Mouse (Mus musculus): ENCODE data around the gene Lrrc8c. TPM values are rescaled to one million over a fixed set of nuclear protein-coding genes. Genes with fewer than 3 reads are reported as not detected.

Lrrc8c gene
- polyA plus RNA-seq, 1 experiment from 2014 or later, result 17.8 TPM

DNA sequence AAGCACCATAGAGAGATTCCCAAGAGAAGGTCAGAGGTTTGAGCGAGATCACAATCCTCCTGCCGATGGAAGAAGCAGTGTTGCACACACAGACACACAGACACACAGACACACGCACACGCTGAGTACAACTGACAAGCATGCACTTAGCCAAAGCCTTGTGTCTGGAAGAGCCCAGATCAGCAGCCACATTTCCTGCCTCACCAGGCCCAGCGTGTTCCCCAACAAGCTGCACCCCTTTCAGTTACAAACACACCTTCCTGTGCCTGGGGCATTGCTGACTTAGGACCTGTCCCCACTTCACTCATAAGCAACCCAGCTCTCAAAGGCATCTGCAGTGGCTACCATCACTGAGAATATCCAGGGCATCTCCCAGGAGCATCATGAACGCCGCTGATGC lies 25.8 kb upstream of the Lrrc8c start:
- H3K9ac ChIP-seq, result no peak overlapping the region
- 88% methylated on average over 7 of the region's 7 CpGs for WGBS
- no peaks in the 10 kb centered on the region for H3K27me3 ChIP-seq (replicated peaks)
- H3K9me3 ChIP-seq, result no peaks in the 10 kb centered on the region
- H3K4me2 ChIP-seq, result no peak overlapping the region
- no peak overlapping the region for H3K4me3 ChIP-seq (replicated peaks)
- H3K4me1 ChIP-seq, result peaks cover 9% of the 10 kb centered on the region; the same call in 1 of the 2 replicates
- no peak for ATAC-seq (ENCODE audit: insufficient read depth, low FRiP score, low read depth)
- H3K36me3 ChIP-seq, result no peaks in the 10 kb centered on the region
- H3K27ac ChIP-seq, result no peak overlapping the region

DNA sequence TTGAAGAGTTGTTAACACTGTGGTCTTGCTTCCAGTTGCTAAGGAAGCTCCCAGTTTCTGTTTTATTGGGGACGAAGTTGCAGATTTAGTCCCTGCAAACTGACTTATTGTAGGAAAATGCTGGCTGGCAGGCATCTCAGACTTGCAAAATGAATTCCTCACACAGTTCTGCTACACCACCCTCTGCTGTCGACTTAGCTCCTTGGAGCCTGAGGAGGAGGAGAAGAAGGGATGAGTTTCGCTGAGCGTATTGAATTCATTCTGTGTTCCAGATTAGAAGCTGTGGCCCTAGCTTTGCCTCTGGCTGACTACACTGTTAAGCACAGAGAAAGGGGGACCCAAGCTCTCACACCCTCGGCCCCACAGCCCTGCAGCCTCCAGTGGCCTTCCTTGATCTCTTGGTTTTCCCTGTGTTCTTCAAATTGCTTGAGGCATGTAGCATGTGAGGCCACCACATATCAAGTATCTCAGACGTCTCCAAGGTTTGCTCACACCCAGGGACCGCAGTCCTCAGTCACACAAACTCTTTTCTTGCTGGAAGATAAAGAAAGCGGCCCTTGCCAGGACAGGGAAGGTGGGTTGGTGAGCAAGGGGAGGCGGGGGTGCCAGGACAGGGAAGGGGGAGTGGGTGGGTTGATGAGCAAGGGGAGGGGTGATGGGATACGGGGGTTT lies 24.8 kb upstream of the Lrrc8c start:
- H3K27ac ChIP-seq, result no peak overlapping the region
- H3K27me3 ChIP-seq (replicated peaks), result no peaks in the 10 kb centered on the region
- ATAC-seq (ENCODE audit: insufficient read depth, low FRiP score, low read depth), result no peak
- no peaks in the 10 kb centered on the region for H3K36me3 ChIP-seq
- peak overlapping the region; percentile 50; the same call in 1 of the 2 replicates for H3K4me2 ChIP-seq
- WGBS, result 58% methylated on average over 10 of the region's 10 CpGs
- H3K9me3 ChIP-seq, result no peaks in the 10 kb centered on the region
- H3K9ac ChIP-seq, result no peak overlapping the region
- no peak overlapping the region for H3K4me3 ChIP-seq (replicated peaks)
- H3K4me1 ChIP-seq, result peaks cover 9% of the 10 kb centered on the region; the same call in 1 of the 2 replicates

DNA sequence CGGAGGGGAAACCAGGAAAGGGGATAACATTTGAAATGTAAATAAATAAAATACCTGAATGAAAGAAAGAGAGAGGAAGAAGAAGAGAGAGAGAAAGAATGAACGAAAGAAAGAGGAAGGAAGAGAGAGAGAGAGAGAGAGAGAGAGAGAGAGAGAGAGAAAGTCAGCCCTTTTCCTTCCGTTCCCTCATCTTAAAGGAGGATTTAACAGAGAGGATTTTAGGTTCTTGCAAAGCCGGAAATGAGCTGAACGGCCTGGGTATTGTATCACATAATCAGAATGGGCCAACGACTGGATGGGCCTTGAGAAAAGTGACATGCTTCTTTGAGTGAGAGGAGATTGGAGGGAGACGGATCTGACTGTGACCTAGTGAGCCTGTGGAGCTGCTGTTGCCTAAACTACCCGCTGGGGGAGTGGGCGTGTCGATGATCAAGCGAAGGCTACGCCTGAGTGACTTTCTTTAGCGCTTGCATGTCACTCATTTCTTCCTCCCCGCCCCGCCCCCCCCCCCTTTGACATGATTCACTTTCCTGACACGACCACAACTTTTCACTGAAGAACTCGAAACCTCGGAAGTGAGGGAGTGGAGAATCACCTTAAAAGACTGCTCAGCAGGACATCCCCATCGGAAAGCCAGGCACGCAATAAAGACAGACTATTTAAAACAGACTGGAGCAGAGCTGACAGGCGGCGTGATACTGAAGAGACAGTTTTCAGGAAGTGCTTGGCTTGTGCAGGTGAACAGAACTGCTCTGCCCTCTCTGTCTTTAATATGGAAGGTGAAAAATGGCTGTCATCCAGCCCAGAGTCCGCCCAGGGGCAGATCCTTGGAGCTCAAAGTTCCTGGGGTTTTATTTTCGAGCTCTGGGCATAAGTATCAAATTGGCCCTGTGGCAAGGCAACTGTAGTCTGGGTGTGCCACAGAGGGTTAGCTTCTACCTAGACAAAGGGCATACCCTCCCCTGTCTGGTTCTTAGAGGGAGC lies 24.0 kb upstream of the Lrrc8c start:
- Histone ChIP-seq H3K4me3 (replicated peaks) (peak overlapping the region; percentile 25), H3K27ac (no peak overlapping the region), H3K27me3 (replicated peaks) (no peaks in the 10 kb centered on the region), H3K4me1 (peaks cover 9% of the 10 kb centered on the region; the same call in 1 of the 2 replicates), H3K36me3 (no peaks in the 10 kb centered on the region), H3K4me2 (peak overlapping the region; percentile 50), H3K9me3 (no peaks in the 10 kb centered on the region), H3K9ac (no peak overlapping the region)
- 9% methylated on average over 24 of the region's 24 CpGs for WGBS
- peak; percentile 77 for ATAC-seq (ENCODE audit: insufficient read depth, low FRiP score, low read depth)

DNA sequence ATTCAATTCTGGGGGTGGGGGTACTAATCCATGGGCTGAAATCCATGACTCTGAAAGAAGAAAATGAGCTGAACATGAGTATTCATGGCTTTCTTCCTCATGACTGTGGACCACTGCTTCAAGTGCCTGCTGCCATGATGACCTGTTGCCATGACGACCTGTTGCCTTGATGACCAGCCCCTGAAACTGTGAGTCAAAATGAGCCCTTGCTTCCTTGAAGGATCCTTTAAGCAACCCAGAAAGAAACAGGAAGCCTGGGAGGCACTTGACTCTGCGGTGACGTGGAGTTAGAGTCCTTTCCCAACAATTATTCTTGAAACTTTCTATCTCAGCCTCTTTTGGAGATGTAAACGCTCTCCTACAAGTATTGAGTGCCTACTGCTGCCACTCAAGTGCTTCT lies 23.1 kb upstream of the Lrrc8c start:
- H3K27ac ChIP-seq, result no peak overlapping the region
- H3K36me3 ChIP-seq, result no peaks in the 10 kb centered on the region
- no peaks in the 10 kb centered on the region for H3K9me3 ChIP-seq
- WGBS, result 87% methylated on average over 4 of the region's 4 CpGs
- H3K4me2 ChIP-seq, result no peak overlapping the region
- H3K27me3 ChIP-seq (replicated peaks), result no peaks in the 10 kb centered on the region
- no peak overlapping the region for H3K4me3 ChIP-seq (replicated peaks)
- no peak overlapping the region for H3K9ac ChIP-seq
- no peak for ATAC-seq (ENCODE audit: insufficient read depth, low FRiP score, low read depth)
- peaks cover 9% of the 10 kb centered on the region; the same call in 1 of the 2 replicates for H3K4me1 ChIP-seq

DNA sequence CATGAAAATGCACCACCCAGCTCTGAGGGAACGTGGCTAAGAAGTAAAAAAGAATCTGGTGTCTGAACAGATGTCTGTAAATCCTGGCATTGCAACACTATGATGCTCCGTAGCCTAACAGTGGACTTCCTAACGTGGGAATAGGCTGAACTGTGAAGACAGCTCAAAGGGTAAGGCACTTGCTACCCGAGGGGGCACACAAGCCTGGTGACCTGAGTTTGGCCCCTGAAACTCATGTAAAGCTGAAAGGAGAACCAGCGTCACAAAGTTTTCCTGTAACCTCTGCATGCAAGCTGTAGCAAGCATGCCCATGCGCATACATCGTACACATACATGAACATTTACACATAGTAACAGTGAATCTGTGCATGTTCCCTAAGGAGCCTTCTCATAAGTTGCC lies 22.6 kb upstream of the Lrrc8c start:
- Histone ChIP-seq H3K27ac (no peak overlapping the region), H3K4me3 (replicated peaks) (no peak overlapping the region), H3K9ac (no peak overlapping the region), H3K36me3 (no peaks in the 10 kb centered on the region), H3K4me2 (no peak overlapping the region), H3K27me3 (replicated peaks) (no peaks in the 10 kb centered on the region), H3K9me3 (no peaks in the 10 kb centered on the region), H3K4me1 (peaks cover 9% of the 10 kb centered on the region; the same call in 1 of the 2 replicates)
- no peak for ATAC-seq (ENCODE audit: insufficient read depth, low FRiP score, low read depth)
- 80% methylated on average over 7 of the region's 7 CpGs for WGBS

DNA sequence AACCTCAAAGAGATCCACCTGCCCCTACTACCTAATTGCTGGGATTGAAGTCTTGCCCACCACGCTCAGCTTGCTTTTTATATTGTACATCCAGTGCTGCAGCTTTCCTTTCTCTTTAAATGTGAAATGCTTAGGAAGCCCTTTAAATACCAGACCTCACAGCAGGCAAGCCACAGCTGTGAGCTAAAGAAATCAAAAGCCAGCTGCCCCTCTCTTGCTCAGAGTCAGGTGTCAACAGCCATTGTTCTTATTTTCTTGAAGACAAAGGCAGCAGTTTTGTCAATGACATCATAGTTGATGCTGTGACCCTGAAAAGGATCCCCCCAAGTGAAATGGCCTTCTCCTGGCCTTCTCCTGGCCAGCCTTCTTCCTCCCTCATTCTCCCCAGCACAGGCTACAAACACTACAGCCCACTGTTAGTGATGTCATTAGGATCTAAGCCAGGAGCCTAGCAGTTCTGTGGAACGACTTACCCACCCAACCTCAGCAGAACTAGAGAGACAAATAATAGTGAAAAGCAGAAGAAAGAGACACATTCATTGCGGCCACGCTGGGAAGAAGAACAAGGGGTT lies 20.7 kb upstream of the Lrrc8c start:
- Histone ChIP-seq H3K9me3 (no peaks in the 10 kb centered on the region), H3K9ac (no peak overlapping the region), H3K4me2 (no peak overlapping the region), H3K4me3 (replicated peaks) (no peak overlapping the region), H3K36me3 (no peaks in the 10 kb centered on the region), H3K27ac (no peak overlapping the region), H3K4me1 (peaks cover 9% of the 10 kb centered on the region; the same call in 1 of the 2 replicates), H3K27me3 (replicated peaks) (no peaks in the 10 kb centered on the region)
- WGBS, result 60% methylated on average over 4 of the region's 4 CpGs
- ATAC-seq (ENCODE audit: insufficient read depth, low FRiP score, low read depth), result no peak

DNA sequence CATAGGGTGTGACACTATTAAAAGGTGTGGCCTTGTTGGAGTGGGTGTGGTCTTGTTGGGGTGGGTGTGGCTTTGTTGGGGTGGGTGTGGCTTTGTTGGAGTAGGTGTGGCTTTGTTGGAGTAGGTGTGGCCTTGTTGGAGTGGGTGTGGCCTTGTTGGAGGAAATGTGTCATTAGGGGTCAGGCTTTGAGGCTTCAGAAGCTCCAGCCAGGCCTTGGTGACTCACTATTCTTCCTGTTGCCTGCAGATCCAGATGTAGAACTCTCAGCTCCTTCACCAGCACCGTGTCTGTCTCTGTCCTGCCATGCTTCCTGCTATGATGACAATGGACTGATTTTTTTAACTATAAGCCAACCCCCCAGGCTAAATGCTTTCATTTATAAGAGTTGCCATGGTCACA lies 19.8 kb upstream of the Lrrc8c start:
- no peaks in the 10 kb centered on the region for H3K36me3 ChIP-seq
- no peaks in the 10 kb centered on the region for H3K9me3 ChIP-seq
- H3K27me3 ChIP-seq (replicated peaks), result no peaks in the 10 kb centered on the region
- H3K4me3 ChIP-seq (replicated peaks), result no peak overlapping the region
- H3K9ac ChIP-seq, result no peak overlapping the region
- ATAC-seq (ENCODE audit: insufficient read depth, low FRiP score, low read depth), result no peak
- H3K4me1 ChIP-seq, result peaks cover 8% of the 10 kb centered on the region; the same call in 1 of the 2 replicates
- no peak overlapping the region for H3K27ac ChIP-seq
- 82% methylated on average over 1 of the region's 1 CpGs for WGBS
- H3K4me2 ChIP-seq, result no peak overlapping the region

DNA sequence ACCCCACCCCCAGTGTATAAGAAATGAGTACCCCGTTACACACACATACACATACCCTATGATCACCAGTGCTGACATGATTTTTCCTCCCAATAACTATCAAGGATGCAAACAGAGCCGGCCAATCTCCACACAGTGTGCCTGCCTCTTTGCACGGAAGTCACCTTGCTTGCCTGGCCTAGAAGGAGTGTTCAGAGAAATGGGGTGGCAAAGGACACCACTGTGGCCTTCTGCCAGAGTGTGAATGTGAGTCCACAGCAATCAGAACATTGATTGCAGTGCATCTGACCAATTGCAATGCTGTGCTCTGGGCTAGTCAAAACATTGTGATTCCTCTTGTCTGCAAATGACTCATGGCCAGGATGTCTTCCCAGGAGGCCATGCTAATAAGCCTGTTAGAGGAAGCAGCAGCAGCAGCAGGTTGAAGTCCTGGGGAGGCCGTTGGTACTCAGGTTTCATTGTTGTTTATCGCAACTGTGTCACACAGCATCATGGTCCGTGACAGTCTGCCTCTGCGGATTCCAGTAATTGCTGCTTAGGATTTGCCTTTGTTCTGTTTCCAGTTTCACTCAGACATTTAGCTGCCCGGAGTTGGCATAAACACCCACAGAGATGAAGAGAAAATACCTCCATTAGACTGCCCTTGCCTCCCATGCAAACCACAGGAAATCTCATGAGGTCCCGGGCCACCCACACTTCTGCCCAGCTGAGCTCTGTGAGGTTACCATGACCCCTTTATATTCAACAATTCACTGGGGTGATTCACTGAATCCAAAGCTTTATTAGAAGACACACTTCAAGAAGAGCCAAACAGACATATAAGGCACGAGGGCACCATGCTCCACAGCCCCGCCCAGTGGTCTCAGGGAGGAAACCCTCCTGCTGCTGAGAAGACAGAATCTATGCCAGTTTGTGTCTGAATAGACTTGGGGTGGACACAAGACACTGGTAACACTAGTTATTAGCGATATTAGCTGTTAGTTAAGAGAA lies 18.8 kb upstream of the Lrrc8c start:
- H3K4me3 ChIP-seq (replicated peaks), result no peak overlapping the region
- WGBS, result 54% methylated on average over 12 of the region's 12 CpGs
- H3K4me2 ChIP-seq, result no peak overlapping the region
- no peak overlapping the region for H3K9ac ChIP-seq
- H3K9me3 ChIP-seq, result no peaks in the 10 kb centered on the region
- no peak overlapping the region for H3K27ac ChIP-seq
- H3K36me3 ChIP-seq, result no peaks in the 10 kb centered on the region
- H3K4me1 ChIP-seq, result peaks cover 5% of the 10 kb centered on the region; the same call in 1 of the 2 replicates
- ATAC-seq (ENCODE audit: insufficient read depth, low FRiP score, low read depth), result no peak
- no peaks in the 10 kb centered on the region for H3K27me3 ChIP-seq (replicated peaks)

DNA sequence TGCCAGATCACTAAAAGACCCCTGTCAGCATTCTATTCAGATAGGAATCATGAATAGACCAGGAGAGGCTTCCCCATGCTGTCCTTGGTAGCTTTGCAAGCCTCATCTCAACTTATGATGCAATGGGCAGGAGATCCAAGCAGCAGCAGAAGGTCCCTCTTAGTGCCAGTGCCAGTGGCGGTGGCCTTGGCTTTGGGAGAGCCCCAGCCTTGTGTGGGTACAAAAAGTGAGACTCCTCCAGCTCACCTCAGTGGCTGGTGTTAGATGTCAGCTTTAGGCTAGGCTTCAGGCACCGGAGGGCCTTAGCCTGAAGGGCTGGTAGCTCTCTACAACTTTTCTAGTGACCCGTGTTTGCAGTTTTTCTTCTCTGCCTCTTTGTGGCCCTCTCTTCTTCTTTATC lies 18.1 kb upstream of the Lrrc8c start:
- WGBS, result 87% methylated on average over 3 of the region's 3 CpGs
- Histone ChIP-seq H3K4me3 (replicated peaks) (no peak overlapping the region), H3K27ac (no peak overlapping the region)

DNA sequence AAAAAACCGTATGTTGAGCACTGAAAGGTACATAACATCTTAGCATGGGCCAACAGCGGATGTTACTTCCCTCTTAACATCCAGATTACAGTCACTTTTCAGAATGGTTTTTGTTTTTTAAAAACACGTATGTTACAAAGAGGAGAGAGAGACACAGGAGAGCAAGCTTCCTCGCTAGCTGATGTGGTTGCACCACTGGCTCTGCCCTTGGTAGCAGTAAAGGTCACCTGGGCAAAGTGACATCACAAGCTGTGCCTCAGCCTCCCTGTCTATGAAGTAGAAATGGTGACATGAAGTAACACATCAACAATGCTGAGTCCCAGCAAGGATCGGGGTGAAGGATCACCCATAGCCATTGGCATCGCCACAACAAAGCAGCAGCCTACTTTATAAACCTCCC lies 10.4 kb upstream of the Lrrc8c start:
- no peaks in the 10 kb centered on the region for H3K36me3 ChIP-seq
- H3K27me3 ChIP-seq (replicated peaks), result no peaks in the 10 kb centered on the region
- H3K27ac ChIP-seq, result no peak overlapping the region
- ATAC-seq (ENCODE audit: insufficient read depth, low FRiP score, low read depth), result no peak
- H3K4me2 ChIP-seq, result no peak overlapping the region
- H3K9ac ChIP-seq, result no peak overlapping the region
- no peaks in the 10 kb centered on the region for H3K4me1 ChIP-seq
- 89% methylated on average over 6 of the region's 6 CpGs for WGBS
- no peaks in the 10 kb centered on the region for H3K9me3 ChIP-seq
- no peak overlapping the region for H3K4me3 ChIP-seq (replicated peaks)

More for the DNA sequence above, 18.1 kb upstream of the Lrrc8c start:
- no peak overlapping the region for H3K9ac ChIP-seq
- H3K9me3 ChIP-seq, result no peaks in the 10 kb centered on the region
- ATAC-seq (ENCODE audit: insufficient read depth, low FRiP score, low read depth), result no peak
- no peaks in the 10 kb centered on the region for H3K4me1 ChIP-seq
- no peaks in the 10 kb centered on the region for H3K36me3 ChIP-seq
- H3K27me3 ChIP-seq (replicated peaks), result no peaks in the 10 kb centered on the region
- H3K4me2 ChIP-seq, result no peak overlapping the region

DNA sequence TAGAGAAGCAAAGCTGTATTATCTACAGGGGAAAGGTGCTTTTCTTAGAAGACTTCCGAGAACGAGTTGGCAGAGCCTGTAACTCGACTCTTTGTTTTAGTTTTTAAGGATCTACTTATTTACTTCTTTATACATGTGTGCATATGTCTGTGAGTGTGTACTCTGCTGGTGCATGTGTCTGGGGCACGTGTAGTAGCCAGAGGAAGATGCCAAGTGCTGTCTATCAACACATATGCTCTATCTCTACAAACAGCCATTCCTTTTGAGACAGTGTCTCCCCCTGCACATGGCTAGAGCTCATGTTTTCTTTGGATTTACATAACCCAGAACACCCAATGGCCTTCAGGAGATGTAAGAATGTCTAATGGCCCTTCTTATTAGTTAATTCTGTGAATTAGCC lies 6.9 kb upstream of the Lrrc8c start:
- Histone ChIP-seq H3K4me2 (no peak overlapping the region), H3K9ac (no peak overlapping the region), H3K36me3 (no peaks in the 10 kb centered on the region), H3K4me1 (no peaks in the 10 kb centered on the region), H3K27me3 (replicated peaks) (no peaks in the 10 kb centered on the region), H3K4me3 (replicated peaks) (no peak overlapping the region), H3K9me3 (no peaks in the 10 kb centered on the region), H3K27ac (no peak overlapping the region)
- no peak for ATAC-seq (ENCODE audit: insufficient read depth, low FRiP score, low read depth)
- 27% methylated on average over 4 of the region's 4 CpGs for WGBS
